Mouse (Mus musculus) spleen, adult 2 months (tissue): ENCODE data around the gene Gpr62. TPM values are rescaled to one million over a fixed set of nuclear protein-coding genes. Genes with fewer than 3 reads are reported as not detected.

Source experiments
- DNase-seq, 2 experiments: peaks; one replicate each; pipeline versions ENCODE4 v3.0.0 to v3.0.0-alpha.2; 2012 to 2021; ENCODE audit warnings: low spot score in 2 of 2, low read depth in 1 of 2
- H3K27ac ChIP-seq: fragments of 200-500 bp; 2 replicates; pipeline ENCODE4 v1.5.1; 2012; ENCODE audit warnings: low read length, inconsistent platforms; ENCODE audit not compliant: insufficient read depth
- H3K27me3 ChIP-seq: fragments of 200-500 bp; 2 replicates; pipeline ENCODE4 v1.6.1; 2012; ENCODE audit warnings: mild to moderate bottlenecking, moderate library complexity, low read length, inconsistent platforms; ENCODE audit not compliant: control insufficient read depth, insufficient read depth
- H3K36me3 ChIP-seq: fragments of 200-500 bp; 2 replicates; pipeline ENCODE4 v1.6.1; 2012; ENCODE audit warnings: mild to moderate bottlenecking, low read length, inconsistent platforms; ENCODE audit not compliant: control insufficient read depth, insufficient read depth
- H3K4me1 ChIP-seq: fragments of 200-500 bp; 2 replicates; pipeline ENCODE4 v1.6.1; 2011; ENCODE audit warnings: inconsistent platforms; ENCODE audit not compliant: control insufficient read depth, insufficient read depth, insufficient read length
- H3K4me3 ChIP-seq: fragments of 200-500 bp; 2 replicates; pipeline ENCODE4 v1.5.1; 2011; ENCODE audit warnings: mild to moderate bottlenecking, inconsistent platforms; ENCODE audit not compliant: insufficient read depth, insufficient read length; ENCODE audit errors: extremely low read depth
- CTCF ChIP-seq: fragments of 200-500 bp; IDR thresholded peaks from 2 replicates; pipeline ENCODE4 v1.5.1; 2011; ENCODE audit warnings: mild to moderate bottlenecking, inconsistent platforms; ENCODE audit not compliant: insufficient read depth, insufficient read length, insufficient replicate concordance; ENCODE audit errors: extremely low read depth
- POLR2A ChIP-seq: fragments of 200-500 bp; IDR thresholded peaks from 2 replicates; pipeline ENCODE4 v1.6.1; 2011; ENCODE audit warnings: low read depth, low read length, inconsistent platforms
- WGBS: fragments of 180-500 bp; shearing (Covaris S2); methylation state at CpG from one replicate; pipeline ENCODE4 v1.1.7; 2018; 5-methylcytosine and 5-hydroxymethylcytosine counted together
- polyA plus RNA-seq: library from polyadenylated mRNA; depleted of rRNA; stranded (reverse); fragments of >200 nt; gene quantifications from 2 replicates; pipeline ENCODE4 v1.2.3, GENCODE M21; 2012

Gpr62 gene
- polyA plus RNA-seq, 1 experiment = 0.28 TPM

GRCm38 (mm10) chr9:106429221-106430014 lies 36.3 kb downstream of the Gpr62 start, which contains the start of gene Rpl29:
Gene Rpl29, plus strand, starts transcription at chr9:106429454.
- Histone ChIP-seq H3K4me1 (no peaks in the 10 kb centered on the region; the same call in 1 of the 2 replicates), H3K4me3 (peak within 1 kb of the TSS; percentile 65), H3K27ac (peak within 1 kb of the TSS; percentile 87), H3K36me3 (peaks cover 25% of the 10 kb centered on the region), H3K27me3 (no peaks in the 10 kb centered on the region)
- TF ChIP-seq CTCF (no peak), POLR2A (peak; percentile 32; the same call in 1 of the 2 replicates)
- WGBS = under 1% methylated on average over 55 of the region's 55 CpGs
- peak; percentile 89 to 91 for DNase-seq

- no peak for TF ChIP-seq CTCF
- TF ChIP-seq POLR2A = no peak
- DNase-seq = no peak
- Histone ChIP-seq H3K36me3 (peaks cover 25% of the 10 kb centered on the region), H3K4me1 (no peaks in the 10 kb centered on the region; the same call in 1 of the 2 replicates), H3K27ac (peak overlapping the region; percentile 69), H3K27me3 (no peaks in the 10 kb centered on the region), H3K4me3 (peak overlapping the region; percentile 65)
- 11% methylated on average over 11 of the region's 11 CpGs for WGBS
Observed at GRCm38 (mm10) chr9:106428719-106429220, 37.0 kb downstream of the Gpr62 start.

- DNase-seq = peak; percentile 56 to 77
- H3K4me3 ChIP-seq = no peak overlapping the region
- H3K36me3 ChIP-seq = no peaks in the 10 kb centered on the region
- whole genome bisulfite sequencing = 1% methylated on average over 3 of the region's 3 CpGs
- H3K27me3 ChIP-seq = no peaks in the 10 kb centered on the region; the same call in 1 of the 2 replicates
- peaks cover 2% of the 10 kb centered on the region; the same call in 1 of the 2 replicates for H3K4me1 ChIP-seq
- TF ChIP-seq POLR2A = no peak
- TF ChIP-seq CTCF = peak; percentile 86; the same call in 1 of the 2 replicates
- H3K27ac ChIP-seq = no peak overlapping the region
Observed at GRCm38 (mm10) chr9:106421865-106422160, 43.9 kb downstream of the Gpr62 start.

GRCm38 (mm10) chr9:106421033-106421864 lies 44.5 kb downstream of the Gpr62 start:
- Histone ChIP-seq H3K27me3 (no peaks in the 10 kb centered on the region; the same call in 1 of the 2 replicates), H3K4me1 (peaks cover 2% of the 10 kb centered on the region; the same call in 1 of the 2 replicates), H3K4me3 (no peak overlapping the region), H3K27ac (no peak overlapping the region), H3K36me3 (no peaks in the 10 kb centered on the region)
- TF ChIP-seq CTCF (no peak), POLR2A (no peak)
- DNase-seq = no peak
- WGBS = 19% methylated on average over 18 of the region's 18 CpGs

GRCm38 (mm10) chr9:106420608-106421007 lies 45.1 kb downstream of the Gpr62 start:
- TF ChIP-seq POLR2A (no peak), CTCF (no peak)
- no peaks in the 10 kb centered on the region; the same call in 1 of the 2 replicates for H3K27me3 ChIP-seq
- H3K4me3 ChIP-seq = no peak overlapping the region

GRCm38 (mm10) chr9:106417841-106418625 lies 47.7 kb downstream of the Gpr62 start:
- H3K4me3 ChIP-seq = no peak overlapping the region
- no peak for DNase-seq
- 20% methylated on average over 29 of the region's 29 CpGs for WGBS

More at GRCm38 (mm10) chr9:106420608-106421007, 45.1 kb downstream of the Gpr62 start:
- Histone ChIP-seq H3K36me3 (no peaks in the 10 kb centered on the region), H3K4me1 (peaks cover 2% of the 10 kb centered on the region; the same call in 1 of the 2 replicates), H3K27ac (no peak overlapping the region)
- 3% methylated on average over 2 of the region's 2 CpGs for WGBS
- DNase-seq = no peak

More at GRCm38 (mm10) chr9:106417841-106418625, 47.7 kb downstream of the Gpr62 start:
- H3K4me1 ChIP-seq = peaks cover 2% of the 10 kb centered on the region; the same call in 1 of the 2 replicates
- TF ChIP-seq POLR2A (no peak), CTCF (no peak)
- H3K27me3 ChIP-seq = no peaks in the 10 kb centered on the region; the same call in 1 of the 2 replicates
- H3K27ac ChIP-seq = no peak overlapping the region
- no peaks in the 10 kb centered on the region for H3K36me3 ChIP-seq
